Mouse (Mus musculus): ENCODE results near the gene Klrg1.

GRCm38 (mm10) chr6:122296918-122297278 lies 14.2 kb upstream of the Klrg1 start:
- TF ChIP-seq CTCF (IDR thresholded peaks at IDR 0.05) (no peak), EP300 (IDR thresholded peaks at IDR 0.05) (no peak)

Measured in lung, postnatal 0 days (tissue).